Mouse (Mus musculus) Muller cell, postnatal 12 days (primary cell): ENCODE results near the gene Barhl1.

Experiments
- DNase-seq: peaks from one replicate; pipeline ENCODE4 v3.0.0-alpha.2; 2015; ENCODE audit errors: inconsistent ontology term

The Barhl1 gene

DNA sequence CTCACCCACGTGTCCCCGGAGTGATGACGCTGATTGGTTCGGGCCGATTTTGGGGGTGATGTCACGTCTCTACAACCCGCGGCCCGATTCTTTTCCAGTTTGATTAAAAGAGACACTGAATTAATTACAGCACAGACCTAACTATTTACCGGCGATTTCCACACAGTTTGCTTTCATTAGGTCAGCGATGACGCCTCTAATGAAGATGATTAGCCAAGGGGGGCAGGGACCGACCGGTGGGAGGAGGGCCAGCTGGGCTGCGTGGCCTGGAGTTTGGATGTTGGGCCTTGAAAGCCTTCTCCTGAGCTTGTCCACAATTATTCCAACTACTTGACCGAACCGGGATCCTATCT is at the start of gene Barhl1:
Barhl1 (minus strand) TSS at position 156 of the 353 bp plus-strand sequence.
- DNase-seq = no peak

DNA sequence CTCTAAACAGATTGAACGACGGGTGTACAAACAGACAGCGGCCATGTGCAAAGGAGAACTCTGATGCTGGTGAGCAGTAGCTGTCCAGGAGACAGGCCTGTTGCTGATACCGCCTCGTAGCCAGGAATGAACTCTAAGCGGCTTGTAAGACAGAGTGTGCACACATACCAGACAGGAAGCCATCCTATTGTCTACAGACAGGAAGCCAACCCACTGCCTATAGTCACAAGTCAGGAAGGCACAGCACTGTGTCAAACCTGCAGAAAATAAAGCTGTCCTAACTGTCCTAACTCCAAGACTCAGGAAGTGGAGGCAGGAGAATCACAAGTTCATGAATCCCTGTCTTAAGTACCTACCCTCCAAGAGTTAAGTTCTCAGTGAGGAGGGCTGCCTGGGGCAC is 47.1 kb upstream of the Barhl1 start:
- DNase-seq = no peak

DNA sequence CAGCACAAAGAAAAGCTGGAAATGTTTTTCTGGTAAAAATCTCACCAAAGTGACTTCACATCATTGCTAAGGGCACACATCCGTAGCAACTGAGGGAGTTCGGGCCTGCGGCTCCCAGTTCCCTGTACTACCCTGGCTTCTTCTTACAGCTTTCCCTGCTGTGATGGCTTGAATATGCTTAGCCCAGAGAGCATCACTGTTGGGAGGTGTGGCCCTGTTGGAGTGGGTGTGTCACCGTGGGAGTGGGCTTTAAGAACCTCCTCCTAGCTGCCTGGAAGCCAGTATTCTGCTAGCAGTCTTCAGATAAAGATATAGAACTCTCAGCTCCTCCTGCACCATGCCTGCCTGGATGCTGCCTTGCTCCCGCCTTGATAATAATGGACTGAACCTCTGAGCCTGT is 45.2 kb upstream of the Barhl1 start:
- no peak for DNase-seq

GRCm38 (mm10) chr2:28961024-28961585 is 44.6 kb upstream of the Barhl1 start:
- DNase-seq = no peak

DNA sequence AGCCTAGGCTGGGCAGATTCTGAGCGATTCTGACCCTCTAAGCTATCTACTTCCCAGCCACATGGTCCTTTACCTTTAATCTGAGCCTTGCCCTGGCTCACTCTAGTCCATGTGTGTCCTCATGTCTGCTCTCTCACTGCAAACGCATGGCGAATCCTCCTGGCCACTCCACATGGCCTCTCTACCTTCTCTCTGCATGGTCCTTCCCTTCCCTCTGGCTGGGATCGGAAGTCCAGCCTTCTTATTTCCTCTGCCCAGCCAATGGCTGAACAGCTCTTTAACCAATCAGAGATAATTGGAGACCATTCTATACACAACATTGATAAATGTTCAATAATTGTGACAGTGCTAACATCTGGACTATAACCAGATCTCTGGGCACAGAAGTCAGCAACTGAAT is 40.4 kb upstream of the Barhl1 start:
- DNase-seq = no peak

DNA sequence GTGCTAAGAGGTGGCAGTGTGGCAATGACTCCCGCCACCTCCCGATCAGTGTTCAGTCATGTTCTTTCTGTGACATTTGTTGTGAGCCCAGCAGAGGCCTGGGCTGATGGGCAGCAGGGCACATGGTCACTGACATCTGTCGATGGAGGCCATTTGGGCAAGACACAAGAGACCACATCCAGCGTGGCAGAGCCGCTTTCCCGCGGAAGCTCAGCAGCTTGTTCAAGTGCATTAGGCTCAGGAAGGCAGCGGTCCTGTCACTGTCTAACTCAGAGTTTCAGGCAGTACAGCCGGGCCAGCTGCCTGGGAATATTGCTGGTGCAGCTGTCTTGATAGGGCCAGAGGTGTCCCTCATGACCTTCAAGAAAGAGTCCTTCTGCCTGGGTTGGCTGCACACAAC is 38.1 kb upstream of the Barhl1 start:
- no peak for DNase-seq

- no peak for DNase-seq
Observed at GRCm38 (mm10) chr2:28952981-28953380, 36.5 kb upstream of the Barhl1 start.

GRCm38 (mm10) chr2:28946312-28946711 is 29.8 kb upstream of the Barhl1 start:
- peak; percentile 12 for DNase-seq

GRCm38 (mm10) chr2:28945388-28945787 is 28.9 kb upstream of the Barhl1 start:
- no peak for DNase-seq

GRCm38 (mm10) chr2:28943666-28944516 is 27.4 kb upstream of the Barhl1 start:
- DNase-seq = peak; percentile 76

DNA sequence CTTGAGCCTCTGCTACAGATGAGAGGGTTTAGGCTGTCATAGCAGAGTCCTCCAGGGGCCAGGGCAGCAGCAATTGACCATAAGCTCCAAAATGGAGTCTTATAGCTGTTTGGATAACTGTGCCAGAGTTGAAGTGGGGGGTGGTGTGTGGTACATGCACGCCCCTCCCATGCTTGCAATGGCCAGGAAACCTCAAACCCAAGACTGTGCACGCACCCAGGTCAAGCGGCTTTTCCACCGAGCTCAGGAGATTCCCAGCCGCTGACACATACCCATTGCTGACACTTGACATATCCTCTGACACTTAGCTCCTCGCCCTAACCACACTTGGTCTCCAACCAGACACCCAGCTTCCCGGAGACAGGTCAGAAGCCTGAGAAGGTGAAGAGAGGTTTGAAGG is 22.5 kb upstream of the Barhl1 start:
- DNase-seq = no peak

DNA sequence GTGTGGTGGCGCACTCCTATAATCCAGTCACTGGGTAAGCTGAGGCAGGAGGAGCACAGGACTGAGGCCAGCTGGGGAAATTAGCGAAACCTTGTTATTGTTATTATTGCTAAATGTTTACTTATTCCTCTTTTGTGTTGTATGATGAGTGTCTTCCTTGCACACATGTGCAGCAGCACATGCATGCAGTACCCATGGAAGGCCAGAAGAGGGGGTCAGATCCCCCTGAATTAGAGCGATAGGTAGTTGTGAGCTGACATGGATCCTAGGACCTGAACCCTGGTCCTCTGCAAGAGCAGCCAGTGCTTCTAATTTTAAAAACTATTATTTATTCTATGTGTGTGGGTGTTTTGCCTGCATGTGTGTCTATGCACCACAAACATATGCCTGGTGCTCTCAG is 14.1 kb upstream of the Barhl1 start:
- no peak for DNase-seq

DNA sequence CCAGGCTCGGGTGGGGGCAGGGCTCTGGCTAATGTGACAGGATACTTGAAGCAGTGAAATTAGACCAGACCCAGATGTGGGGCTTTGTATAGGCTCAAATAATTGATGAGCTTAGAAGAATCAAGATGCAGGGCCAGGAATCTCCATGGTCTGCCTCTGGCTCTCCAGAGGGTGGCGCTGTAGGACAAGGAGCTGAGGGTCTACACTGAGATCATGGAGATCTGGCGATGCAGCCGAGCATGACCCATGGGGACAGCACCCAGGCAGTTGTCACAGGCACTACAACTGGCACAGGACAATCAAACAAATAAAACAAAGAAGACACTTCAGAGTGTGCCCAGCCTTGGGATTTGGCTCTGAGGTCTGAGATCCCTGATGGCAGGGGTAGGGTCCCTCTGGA is 7.4 kb upstream of the Barhl1 start:
- DNase-seq = peak; percentile 53

GRCm38 (mm10) chr2:28919001-28919400 is 2.5 kb upstream of the Barhl1 start:
- DNase-seq = no peak

- peak; percentile 27 for DNase-seq
Observed at GRCm38 (mm10) chr2:28917518-28918361, 1.3 kb upstream of the Barhl1 start.

DNA sequence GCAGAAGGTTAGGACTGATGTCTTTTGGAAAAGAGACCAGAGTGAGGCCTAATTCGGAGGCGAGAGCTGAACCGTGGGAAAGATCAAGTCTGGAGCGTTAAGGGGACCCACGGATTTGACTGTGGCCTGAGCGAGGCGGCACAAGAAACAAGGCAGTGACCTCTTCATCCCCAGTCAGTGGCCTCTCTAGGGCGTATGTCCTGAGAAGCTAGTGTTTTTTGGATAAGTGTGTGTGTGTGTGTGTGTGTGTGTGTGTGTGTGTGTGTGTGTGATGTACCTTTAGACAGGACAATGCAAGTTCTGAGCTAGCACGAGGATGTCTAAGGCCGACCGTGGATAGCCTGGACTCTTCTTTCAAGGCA is 669 bp upstream of the Barhl1 start:
- no peak for DNase-seq

DNA sequence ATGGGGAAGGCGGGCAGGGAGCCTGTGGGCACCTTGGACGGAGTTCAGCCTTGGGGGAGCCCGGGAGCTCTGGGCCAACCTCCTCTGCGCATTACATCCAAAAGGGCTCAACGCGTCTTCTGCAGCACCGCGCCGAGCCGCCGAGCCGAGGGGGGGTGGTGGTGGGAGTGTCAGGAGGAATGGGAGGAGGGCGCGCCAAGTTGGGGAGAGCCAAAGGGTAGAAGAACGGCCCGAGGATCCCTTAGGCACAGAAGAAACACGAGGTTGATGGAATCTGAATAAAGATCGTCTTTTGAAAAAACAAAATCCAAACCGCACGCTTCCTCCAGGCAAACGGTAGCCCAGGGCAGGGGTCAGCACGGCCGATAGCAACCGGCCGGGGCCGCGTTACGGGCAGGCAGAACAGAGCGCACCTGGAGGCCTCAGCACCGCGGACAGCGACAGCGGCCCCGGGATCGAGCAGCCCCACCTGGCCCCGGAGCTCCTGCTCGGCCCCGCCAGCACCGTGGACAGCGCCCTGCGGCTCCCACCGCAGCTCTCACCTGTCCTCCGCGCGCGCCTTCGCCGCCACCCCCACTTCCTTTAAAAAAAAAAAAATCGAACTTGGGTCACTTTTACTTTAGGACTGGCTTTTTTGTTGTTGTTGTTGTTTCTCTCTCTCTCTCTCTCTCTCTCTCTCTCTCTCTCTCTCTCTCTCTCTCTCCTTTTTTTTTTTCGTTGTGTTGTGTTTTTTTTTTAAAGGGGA is 528 bp downstream of the Barhl1 start:
- DNase-seq = peak; percentile 58

- no peak for DNase-seq
Observed at GRCm38 (mm10) chr2:28915104-28915738, 1.2 kb downstream of the Barhl1 start.

GRCm38 (mm10) chr2:28914121-28914520 is 2.3 kb downstream of the Barhl1 start:
- no peak for DNase-seq

DNA sequence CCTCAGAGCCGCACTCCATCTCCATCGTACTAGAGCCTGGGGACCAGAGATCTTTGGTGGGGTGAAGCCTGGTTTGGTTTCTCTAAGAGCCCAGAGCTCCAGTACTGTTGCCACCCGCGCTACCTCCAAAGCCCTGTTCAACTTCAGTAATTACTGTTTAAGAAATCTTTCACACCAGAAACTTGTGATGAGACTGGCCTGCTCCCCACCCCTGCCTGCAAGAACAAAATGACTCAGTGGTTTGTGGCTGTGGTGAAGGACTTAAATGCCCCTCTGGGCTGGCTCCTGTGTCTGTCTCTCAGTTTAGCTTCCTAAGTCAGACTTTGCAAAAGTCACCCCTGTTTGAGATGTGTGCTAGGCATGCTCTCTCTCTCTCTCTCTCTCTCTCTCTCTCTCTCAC is 3.5 kb downstream of the Barhl1 start:
- DNase-seq = no peak

- peak; percentile 17 for DNase-seq
Observed at GRCm38 (mm10) chr2:28912039-28912700, 4.3 kb downstream of the Barhl1 start.
